Mouse (Mus musculus) ovary, adult 18-20 months (tissue): Measurements from ENCODE around the gene Bbc3.
A peak's percentile ranks its signal among the peaks of the same experiment; 100 is the strongest.
"Not testable (repeated sequence)": the region's sequence is repeated elsewhere in the genome, so short reads cannot be mapped to it uniquely, and the experiment has no call there.

Source experiments
- DNase-seq: peaks from one replicate; pipeline ENCODE4 v3.0.0; 2022; ENCODE audit warnings: low spot score, mixed read lengths

Bbc3 gene

GRCm38 (mm10) chr7:16308093-16308492 is at the start of gene Bbc3:
TSS of gene Bbc3 (plus strand) at chr7:16308393.
- DNase-seq = not testable (repeated sequence)

GRCm38 (mm10) chr7:16259110-16259590 is 49.0 kb upstream of the Bbc3 start, which contains the start of gene C5ar1:
TSS of gene C5ar1 (minus strand) at chr7:16259540.
- no peak for DNase-seq

- DNase-seq = no peak
Measured at GRCm38 (mm10) chr7:16261097-16261496, 47.1 kb upstream of the Bbc3 start.

- DNase-seq = no peak
Measured at GRCm38 (mm10) chr7:16263015-16263787, 45.0 kb upstream of the Bbc3 start.

GRCm38 (mm10) chr7:16263843-16264242 is 44.4 kb upstream of the Bbc3 start:
- DNase-seq = no peak

GRCm38 (mm10) chr7:16265856-16266255 is 42.3 kb upstream of the Bbc3 start:
- DNase-seq = no peak

GRCm38 (mm10) chr7:16266593-16266992 is 41.6 kb upstream of the Bbc3 start:
- DNase-seq = not testable (repeated sequence)

- no peak for DNase-seq
Measured at GRCm38 (mm10) chr7:16271139-16271538, 37.1 kb upstream of the Bbc3 start.

GRCm38 (mm10) chr7:16272681-16273080 is 35.5 kb upstream of the Bbc3 start:
- DNase-seq = peak; percentile 60

- DNase-seq = peak; percentile 86
Measured at GRCm38 (mm10) chr7:16273081-16273765, 35.0 kb upstream of the Bbc3 start, which contains the start of gene Inafm1. TSS of gene Inafm1 (minus strand) at chr7:16273617.

- peak; percentile 67 for DNase-seq
Measured at GRCm38 (mm10) chr7:16273766-16274140, 34.4 kb upstream of the Bbc3 start.

GRCm38 (mm10) chr7:16274922-16275890 is 33.0 kb upstream of the Bbc3 start:
- no peak for DNase-seq

- DNase-seq = no peak
Measured at GRCm38 (mm10) chr7:16280721-16281120, 27.5 kb upstream of the Bbc3 start.

GRCm38 (mm10) chr7:16282334-16282733 is 25.9 kb upstream of the Bbc3 start:
- DNase-seq = no peak

- no peak for DNase-seq
Measured at GRCm38 (mm10) chr7:16284001-16284400, 24.2 kb upstream of the Bbc3 start.

GRCm38 (mm10) chr7:16284904-16285303 is 23.3 kb upstream of the Bbc3 start:
- DNase-seq = no peak

- peak; percentile 77 for DNase-seq
Measured at GRCm38 (mm10) chr7:16285450-16286025, 22.7 kb upstream of the Bbc3 start.

- peak; percentile 99 for DNase-seq
Measured at GRCm38 (mm10) chr7:16286026-16286961, 21.9 kb upstream of the Bbc3 start, which contains the start of gene Ccdc9. TSS of gene Ccdc9 (minus strand) at chr7:16286795.

- DNase-seq = no peak
Measured at GRCm38 (mm10) chr7:16287016-16287415, 21.2 kb upstream of the Bbc3 start.

GRCm38 (mm10) chr7:16287791-16288190 is 20.4 kb upstream of the Bbc3 start:
- no peak for DNase-seq
